Mouse (Mus musculus): ENCODE data around the gene Dmrta2. TPM values are rescaled to one million over a fixed set of nuclear protein-coding genes. Genes with fewer than 3 reads are reported as not detected.

The Dmrta2 gene
- total RNA-seq (2023), result 0.27 TPM

DNA sequence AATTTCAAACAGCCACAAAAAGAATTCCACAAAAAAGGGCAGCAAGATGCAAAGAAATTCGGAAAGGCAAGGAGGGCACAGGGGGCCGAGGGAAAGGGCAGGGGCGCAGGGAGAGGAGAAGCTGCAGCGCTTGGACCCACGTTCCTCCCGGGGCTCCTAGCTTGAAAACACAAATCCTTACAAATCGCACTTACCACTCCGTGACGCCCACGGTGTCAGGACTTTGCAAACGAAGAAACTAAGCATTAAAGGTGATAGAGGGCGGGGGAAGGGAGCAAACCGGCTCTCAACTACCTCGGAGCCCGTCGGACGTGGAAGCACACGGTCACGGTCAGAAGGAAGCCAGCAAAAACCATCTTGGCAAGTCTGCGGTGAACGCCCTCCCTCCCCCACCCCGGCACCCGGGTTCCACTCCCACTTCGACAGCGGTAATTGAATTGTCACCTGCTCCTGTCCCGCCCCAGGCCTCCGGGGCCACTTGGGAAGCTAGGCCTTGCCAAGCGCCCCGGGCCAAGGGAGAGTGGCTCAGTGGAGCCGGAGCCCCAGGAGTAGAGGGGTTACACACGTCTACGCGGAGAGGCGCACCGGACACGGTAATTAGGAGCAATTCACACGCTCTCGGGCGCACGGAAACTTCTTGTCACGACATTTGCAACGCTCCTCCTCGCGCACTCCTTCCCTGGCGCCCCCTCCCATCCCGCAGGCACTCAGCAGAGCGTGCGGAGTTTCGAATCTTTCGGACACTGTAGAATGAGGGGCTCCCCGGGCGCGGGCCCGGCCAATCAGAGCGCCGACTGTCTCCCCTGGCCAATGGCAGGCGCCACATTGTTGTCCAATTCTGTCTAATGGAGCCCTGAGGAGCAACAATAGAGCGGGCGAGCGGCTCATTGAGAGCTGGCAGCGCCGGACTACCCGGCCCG is at the start of gene Dmrta2:
Gene Dmrta2 (plus strand): TSS at position 906 of the 920 bp plus-strand sequence.

Data from CD4-positive naive resting alpha-beta T cell, adult 57 days (primary cell).